Mouse (Mus musculus) midbrain, embryonic 11.5 days (tissue): Measurements from ENCODE around the gene Cd52. TPM values are rescaled to one million over a fixed set of nuclear protein-coding genes. Genes with fewer than 3 reads are reported as not detected.
A peak's percentile ranks its signal among the peaks of the same experiment; 100 is the strongest.

Experiments
- ATAC-seq: fragments of 200-750 bp; cut with Nextera tagmentation; 2 replicates; pipeline ENCODE4 v1.8.0; 2017; ENCODE audit warnings: moderate TSS enrichment, moderate library complexity; ENCODE audit not compliant: low FRiP score
- DNase-seq: peaks from one replicate; pipeline ENCODE4 v3.0.0; 2015; ENCODE audit warnings: low spot score; ENCODE audit errors: missing footprints
- H3K27ac ChIP-seq: fragments of 300-500 bp; sonication (generic); 2 replicates; pipeline ENCODE4 v1.5.1; 2014; ENCODE audit warnings: low read depth, low read length
- H3K27me3 ChIP-seq: fragments of 300-500 bp; sonication (generic); 2 replicates; pipeline ENCODE4 v1.6.1; 2014; ENCODE audit warnings: mild to moderate bottlenecking, low read length, moderate library complexity, mixed read lengths; ENCODE audit not compliant: control insufficient read depth, insufficient read depth
- H3K36me3 ChIP-seq: fragments of 300-500 bp; sonication (generic); 2 replicates; pipeline ENCODE4 v1.6.1; 2014; ENCODE audit warnings: mild to moderate bottlenecking, low read length, moderate library complexity, mixed read lengths; ENCODE audit not compliant: control insufficient read depth, insufficient read depth
- H3K4me1 ChIP-seq: fragments of 300-500 bp; sonication (generic); 2 replicates; pipeline ENCODE4 v1.6.1; 2014; ENCODE audit warnings: low read length; ENCODE audit not compliant: control insufficient read depth, insufficient read depth
- H3K4me2 ChIP-seq: fragments of 300-500 bp; sonication (generic); 2 replicates; pipeline ENCODE4 v1.6.1; 2014; ENCODE audit warnings: mild to moderate bottlenecking, moderate library complexity
- H3K4me3 ChIP-seq: fragments of 300-500 bp; sonication (generic); 2 replicates; pipeline ENCODE4 v1.5.1; 2014; ENCODE audit warnings: low read depth, low read length
- H3K9ac ChIP-seq: fragments of 300-500 bp; sonication (generic); 2 replicates; pipeline ENCODE4 v1.6.1; 2014; ENCODE audit warnings: low read length
- H3K9me3 ChIP-seq: fragments of 300-500 bp; sonication (generic); 2 replicates; pipeline ENCODE4 v1.6.1; 2016; ENCODE audit warnings: low read length; ENCODE audit not compliant: control insufficient read depth
- WGBS: fragments of 180-500 bp; shearing (Covaris S2); extraction: QIAGEN DNeasy Blood & Tissue Kit; methylation state at CpG from one replicate; pipeline ENCODE4 v1.1.7; 2014; 5-methylcytosine and 5-hydroxymethylcytosine counted together
- polyA plus RNA-seq: library from polyadenylated mRNA; unstranded; fragments of >200 nt; fragmentation: Nextera tagmentation; extraction: Ambion mirVana; gene quantifications from 2 replicates; pipeline ENCODE4 v1.2.1, GENCODE M21; 2014

Gene Cd52
- polyA plus RNA-seq, 1 experiment from 2014 or later: 4.3 TPM

DNA sequence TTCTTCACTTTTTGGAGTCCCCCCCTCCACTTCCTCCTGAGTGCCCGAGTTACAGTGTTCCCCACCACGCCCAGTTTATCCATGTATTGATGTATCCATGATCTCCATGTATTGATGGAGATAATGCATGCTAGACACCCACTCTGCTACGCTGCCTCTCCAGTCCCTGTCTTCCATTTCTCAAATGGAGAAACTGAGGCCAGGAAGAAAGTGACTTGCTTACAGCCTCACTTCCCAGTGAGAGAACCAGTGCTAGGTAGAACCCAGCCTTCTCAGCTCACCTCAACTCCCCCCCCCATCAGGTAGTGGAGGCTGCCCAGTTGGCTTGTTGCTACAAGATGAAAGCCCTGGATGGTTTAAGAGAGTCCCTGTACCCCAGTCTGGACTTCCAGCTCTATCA, 41.3 kb downstream of the Cd52 start, which contains the start of gene Zfp683:
TSS of gene Zfp683 (plus strand) at position 301 of the 400 bp plus-strand sequence.
- Histone ChIP-seq H3K36me3 (no peaks in the 10 kb centered on the region), H3K4me2 (no peak within 1 kb of the TSS), H3K27ac (no peak within 1 kb of the TSS), H3K27me3 (no peaks in the 10 kb centered on the region), H3K9me3 (no peaks in the 10 kb centered on the region), H3K9ac (no peak within 1 kb of the TSS), H3K4me1 (no peaks in the 10 kb centered on the region), H3K4me3 (no peak within 1 kb of the TSS)
- WGBS: 84% methylated on average over 3 of the region's 3 CpGs
- DNase-seq: no peak
- no peak for ATAC-seq

GRCm38 (mm10) chr4:134052560-134052959, 42.3 kb downstream of the Cd52 start:
- Histone ChIP-seq H3K36me3 (no peaks in the 10 kb centered on the region), H3K9ac (no peak overlapping the region), H3K4me3 (no peak overlapping the region), H3K4me1 (no peaks in the 10 kb centered on the region), H3K9me3 (no peaks in the 10 kb centered on the region), H3K4me2 (no peak overlapping the region), H3K27ac (no peak overlapping the region), H3K27me3 (no peaks in the 10 kb centered on the region)
- 49% methylated on average over 8 of the region's 8 CpGs for WGBS
- ATAC-seq (no peak), DNase-seq (no peak)

GRCm38 (mm10) chr4:134051912-134052311, 43.0 kb downstream of the Cd52 start:
- ATAC-seq: no peak
- WGBS: 80% methylated on average over 5 of the region's 5 CpGs
- no peaks in the 10 kb centered on the region for H3K36me3 ChIP-seq
- H3K4me2 ChIP-seq: no peak overlapping the region
- no peak overlapping the region for H3K27ac ChIP-seq
- no peaks in the 10 kb centered on the region for H3K4me1 ChIP-seq
- no peak overlapping the region for H3K9ac ChIP-seq
- H3K27me3 ChIP-seq: no peaks in the 10 kb centered on the region
- H3K9me3 ChIP-seq: no peaks in the 10 kb centered on the region
- DNase-seq: peak; percentile 35
- no peak overlapping the region for H3K4me3 ChIP-seq

- Histone ChIP-seq H3K36me3 (no peaks in the 10 kb centered on the region), H3K4me2 (no peak overlapping the region), H3K9me3 (no peaks in the 10 kb centered on the region), H3K9ac (no peak overlapping the region), H3K4me3 (no peak overlapping the region), H3K27ac (no peak overlapping the region), H3K4me1 (no peaks in the 10 kb centered on the region), H3K27me3 (no peaks in the 10 kb centered on the region)
- no peak for DNase-seq
- 75% methylated on average over 5 of the region's 5 CpGs for WGBS
- ATAC-seq: no peak
These were observed 47.2 kb downstream of the Cd52 start for GRCm38 (mm10) chr4:134047648-134048047.

- H3K27me3 ChIP-seq: no peaks in the 10 kb centered on the region
- DNase-seq: no peak
- no peaks in the 10 kb centered on the region for H3K36me3 ChIP-seq
- no peaks in the 10 kb centered on the region for H3K9me3 ChIP-seq
- no peak overlapping the region for H3K9ac ChIP-seq
- H3K4me2 ChIP-seq: no peak overlapping the region
- no peaks in the 10 kb centered on the region for H3K4me1 ChIP-seq
- 75% methylated on average over 2 of the region's 2 CpGs for WGBS
- H3K4me3 ChIP-seq: no peak overlapping the region
- no peak for ATAC-seq
- H3K27ac ChIP-seq: no peak overlapping the region
These were observed 51.8 kb downstream of the Cd52 start for GRCm38 (mm10) chr4:134043041-134043440.

DNA sequence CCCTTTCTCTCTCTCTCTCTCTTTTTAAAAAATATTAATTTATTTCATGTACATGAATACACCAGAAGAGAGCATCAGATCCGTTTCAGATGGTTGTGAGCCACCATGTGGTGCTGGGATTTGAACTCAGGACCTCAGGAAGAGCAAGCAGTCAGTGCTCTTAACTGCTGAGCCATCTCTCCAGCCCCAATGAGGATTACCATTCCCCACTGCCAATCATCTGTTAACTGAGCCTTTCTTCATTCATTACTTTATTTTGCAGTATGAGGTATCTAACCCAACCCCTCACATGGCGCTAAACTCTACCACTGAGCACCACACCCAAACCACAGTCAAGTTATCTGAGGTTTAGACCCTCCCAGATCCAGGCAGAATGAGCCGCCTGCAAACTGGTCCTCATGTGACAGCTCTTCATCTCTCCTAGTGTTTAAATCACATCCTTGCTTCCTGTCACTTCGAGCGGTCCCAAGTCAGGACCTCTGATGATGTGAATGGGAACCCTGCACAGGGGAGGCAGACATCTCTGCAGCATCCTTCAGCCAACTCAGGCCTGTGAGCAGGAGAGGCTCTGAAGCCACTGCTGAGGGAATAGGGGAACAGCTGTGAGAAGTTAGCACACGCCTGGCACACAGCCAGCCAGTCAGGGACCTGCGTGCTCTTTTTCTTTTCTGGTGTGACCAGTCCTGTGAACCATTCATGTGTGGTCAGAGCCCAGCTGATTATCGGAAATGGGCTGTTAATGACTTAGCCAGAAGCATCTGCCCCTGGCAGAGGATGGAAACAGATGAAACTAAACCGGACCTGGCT, 53.4 kb downstream of the Cd52 start:
- Histone ChIP-seq H3K4me1 (no peaks in the 10 kb centered on the region), H3K27me3 (no peaks in the 10 kb centered on the region), H3K4me3 (no peak overlapping the region), H3K9me3 (no peaks in the 10 kb centered on the region), H3K36me3 (no peaks in the 10 kb centered on the region), H3K9ac (no peak overlapping the region), H3K4me2 (no peak overlapping the region), H3K27ac (no peak overlapping the region)
- no peak for DNase-seq
- ATAC-seq: no peak
- 71% methylated on average over 9 of the region's 9 CpGs for WGBS

DNA sequence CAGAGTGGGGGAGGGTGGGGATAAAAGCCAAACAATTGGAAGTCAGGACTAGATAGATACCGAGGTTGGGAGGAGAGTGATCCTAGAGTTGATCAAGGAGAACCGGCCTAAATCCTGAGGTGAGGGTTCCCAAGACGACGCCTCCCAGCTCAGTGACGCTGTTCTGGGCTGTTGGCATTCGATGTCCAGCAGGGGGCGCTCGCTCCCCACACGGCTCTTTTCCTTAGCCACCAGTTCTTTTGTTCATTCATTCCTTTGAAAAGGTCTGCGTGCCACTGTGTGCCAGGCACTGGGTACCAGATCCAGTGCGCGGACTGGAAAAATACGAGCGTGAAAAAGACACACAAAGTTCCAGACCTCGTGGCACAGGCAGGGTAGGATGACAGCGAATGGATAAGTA, 58.9 kb downstream of the Cd52 start:
- no peak overlapping the region for H3K27ac ChIP-seq
- WGBS: 4% methylated on average over 16 of the region's 16 CpGs
- H3K4me3 ChIP-seq: no peak overlapping the region

More for the DNA sequence above, 58.9 kb downstream of the Cd52 start:
- Histone ChIP-seq H3K9me3 (no peaks in the 10 kb centered on the region), H3K4me2 (no peak overlapping the region), H3K4me1 (no peaks in the 10 kb centered on the region), H3K27me3 (no peaks in the 10 kb centered on the region), H3K36me3 (no peaks in the 10 kb centered on the region), H3K9ac (no peak overlapping the region)
- ATAC-seq: peak; percentile 62
- DNase-seq: peak; percentile 99

Other genes with a start within 250 kb of the Cd52 start
- 22.2 and 25.2 TPM in 2 replicates for gene Rps6ka1, start 207.3 kb downstream of the Cd52 start, polyA plus RNA-seq
- gene Hmgn2, start 126.4 kb downstream of the Cd52 start, polyA plus RNA-seq: 4,130 and 4,246 TPM in 2 replicates
- gene Dhdds, start 94.2 kb downstream of the Cd52 start, polyA plus RNA-seq: 38.9 and 42.4 TPM in 2 replicates
- gene Lin28a, start 76.2 kb downstream of the Cd52 start, polyA plus RNA-seq: 4.7 and 5.6 TPM in 2 replicates
- gene Zfp683, start 41.2 kb downstream of the Cd52 start, polyA plus RNA-seq: not detected in 2 replicates
- 0.89 and 0.98 TPM in 2 replicates for gene Crybg2, start 34.3 kb downstream of the Cd52 start, polyA plus RNA-seq
- 3.0 and 4.7 TPM in 2 replicates for gene Ubxn11, start 7.5 kb upstream of the Cd52 start, polyA plus RNA-seq
- gene Sh3bgrl3, start 33.7 kb upstream of the Cd52 start, polyA plus RNA-seq: 308 and 312 TPM in 2 replicates
- 26.6 and 27.1 TPM in 2 replicates for gene Cep85, start 92.0 kb upstream of the Cd52 start, polyA plus RNA-seq
- not detected in 2 replicates for gene Gm7534, start 107.9 kb upstream of the Cd52 start, polyA plus RNA-seq
- not detected in 2 replicates for gene Catsper4, start 132.3 kb upstream of the Cd52 start, polyA plus RNA-seq
- 0.05 TPM in 1 of 2 replicates, not detected in the other for gene Cnksr1, start 143.3 kb upstream of the Cd52 start, polyA plus RNA-seq
- 0.37 TPM in 1 of 2 replicates, not detected in the other for gene E130218I03Rik, start 148.6 kb upstream of the Cd52 start, polyA plus RNA-seq
- gene Zfp593, start 150.5 kb upstream of the Cd52 start, polyA plus RNA-seq: 16.8 and 17.0 TPM in 2 replicates
- 0.22 TPM in 1 of 2 replicates, not detected in the other for gene Gm30191, start 151.9 kb upstream of the Cd52 start, polyA plus RNA-seq
- gene Grrp1, start 159.0 kb upstream of the Cd52 start, polyA plus RNA-seq: 4.2 and 5.1 TPM in 2 replicates
- gene Pdik1l, start 192.8 kb upstream of the Cd52 start, polyA plus RNA-seq: 24.5 and 28.8 TPM in 2 replicates
- 0.11 TPM in 1 of 2 replicates, not detected in the other for gene Trim63, start 220.0 kb upstream of the Cd52 start, polyA plus RNA-seq
- not detected in 2 replicates for gene Slc30a2, start 248.1 kb upstream of the Cd52 start, polyA plus RNA-seq